Mouse (Mus musculus) urinary bladder, postnatal 4 days (tissue): ENCODE data around the gene Stil.

Experiments
- DNase-seq, 2 experiments: peaks; one replicate each; pipeline ENCODE4 v3.0.0; 2021 to 2022; ENCODE audit warnings: low spot score in 2 of 2

The Stil gene

GRCm38 (mm10) chr4:115079821-115080349 lies 79.9 kb downstream of the Stil start:
- DNase-seq: no peak

- peak in 1 of 2 experiments; percentile 48 for DNase-seq
Observed at GRCm38 (mm10) chr4:115083031-115083430, 83.1 kb downstream of the Stil start.

DNA sequence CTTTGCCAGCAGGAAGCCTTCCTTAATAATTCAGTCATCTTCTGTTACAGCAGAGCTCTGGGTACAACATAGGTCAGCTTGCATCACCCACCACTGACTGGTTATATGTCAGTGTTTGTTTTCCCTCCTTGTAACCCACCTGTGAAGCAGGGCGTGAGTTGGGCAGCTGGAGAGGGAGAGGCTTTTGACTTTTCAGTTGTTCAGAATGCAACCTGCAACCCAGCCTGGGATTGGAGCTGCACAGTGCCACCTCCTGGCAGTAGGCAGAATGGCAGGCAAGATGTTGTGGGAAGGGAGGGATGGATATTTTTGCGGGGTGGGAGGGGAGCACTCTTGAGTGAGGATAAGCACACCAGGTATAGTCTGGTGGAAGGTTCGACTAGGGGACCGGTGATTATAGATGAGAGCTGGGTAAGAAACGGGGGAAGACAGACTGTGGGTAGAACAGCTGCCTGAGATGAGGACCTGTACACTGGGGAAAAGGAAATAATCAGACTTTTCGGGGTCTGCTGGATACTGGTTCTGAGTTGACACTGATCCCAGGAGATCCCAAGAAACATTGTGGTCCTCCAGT lies 85.7 kb downstream of the Stil start:
- DNase-seq: no peak

GRCm38 (mm10) chr4:115086257-115086656 lies 86.3 kb downstream of the Stil start:
- no peak for DNase-seq

DNA sequence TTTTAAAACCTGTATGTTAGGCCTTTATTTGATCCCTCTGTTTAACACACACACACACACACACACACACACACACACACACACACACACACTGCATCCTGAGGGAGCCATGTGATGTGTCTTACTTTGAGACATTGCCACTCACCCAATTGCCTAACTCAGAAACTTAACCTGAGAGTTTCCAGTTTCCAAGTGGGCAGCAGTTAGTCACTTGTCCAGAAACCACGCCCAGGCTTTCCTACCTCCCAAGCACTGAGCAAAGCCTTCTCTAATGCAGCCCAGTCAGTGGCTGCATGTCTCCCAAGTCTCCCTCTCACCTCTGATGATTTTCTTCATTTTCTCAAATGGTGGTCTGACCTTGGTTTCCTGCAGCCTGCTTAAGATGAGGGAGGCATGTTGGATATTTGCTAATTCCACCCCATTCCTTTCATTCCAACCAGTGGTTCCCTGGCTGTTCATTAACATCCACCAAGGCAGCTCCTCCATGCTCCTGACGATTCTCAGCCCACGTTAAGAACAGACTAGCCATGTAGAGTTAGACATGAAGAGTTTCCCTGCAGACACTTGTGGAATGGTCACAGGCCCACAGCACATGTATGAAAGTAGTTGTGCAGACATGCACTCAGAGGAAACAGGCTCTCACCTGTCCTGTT lies 86.9 kb downstream of the Stil start:
- DNase-seq: no peak

- no peak for DNase-seq
Observed at GRCm38 (mm10) chr4:115088611-115089338, 88.8 kb downstream of the Stil start, which contains the start of gene Pdzk1ip1. TSS of gene Pdzk1ip1 (plus strand) at chr4:115088708.

DNA sequence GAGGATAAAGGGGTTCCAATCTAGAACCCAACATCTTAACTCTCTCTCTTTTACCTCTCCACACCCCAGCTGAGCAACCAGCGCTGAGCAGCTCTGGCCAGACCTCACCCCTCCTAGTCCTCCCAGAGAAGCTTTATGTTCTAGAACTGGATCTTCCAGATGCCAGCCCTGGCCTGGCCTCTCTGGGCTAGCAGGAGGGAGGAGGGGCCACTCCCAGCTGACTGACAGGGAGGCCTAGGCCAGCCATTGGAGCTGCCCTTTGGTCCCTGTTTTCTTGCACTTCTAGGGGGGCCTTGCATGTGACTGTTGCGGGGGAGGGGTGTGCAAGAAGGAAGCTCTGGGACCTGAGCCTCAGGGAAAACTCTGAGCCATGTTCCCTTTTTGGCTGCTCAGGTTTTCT lies 90.6 kb downstream of the Stil start:
- DNase-seq: no peak

- no peak for DNase-seq
Observed at GRCm38 (mm10) chr4:115091806-115092205, 91.8 kb downstream of the Stil start.
